Mouse (Mus musculus) testis, adult 2 months (tissue): ENCODE results near the gene Babam2. TPM values are rescaled to one million over a fixed set of nuclear protein-coding genes. Genes with fewer than 3 reads are reported as not detected.

Experiments
- H3K27ac ChIP-seq: fragments of 200-500 bp; 2 replicates; pipeline ENCODE4 v1.5.1; 2012; ENCODE audit warnings: low read depth, low read length; ENCODE audit not compliant: control insufficient read depth, insufficient read depth
- H3K27me3 ChIP-seq: fragments of 200-500 bp; 2 replicates; pipeline ENCODE4 v1.6.1; 2012; ENCODE audit warnings: mild to moderate bottlenecking, low read length, moderate library complexity; ENCODE audit not compliant: control insufficient read depth, insufficient read depth
- H3K36me3 ChIP-seq: fragments of 200-500 bp; 2 replicates; pipeline ENCODE4 v1.6.1; 2012; ENCODE audit warnings: mild to moderate bottlenecking, low read length; ENCODE audit not compliant: control insufficient read depth, insufficient read depth
- H3K4me1 ChIP-seq: fragments of 200-500 bp; 2 replicates; pipeline ENCODE4 v1.6.1; 2012; ENCODE audit warnings: low read length; ENCODE audit not compliant: control insufficient read depth, insufficient read depth
- H3K4me3 ChIP-seq: fragments of 200-500 bp; 2 replicates; pipeline ENCODE4 v1.5.1; 2012; ENCODE audit warnings: low read depth, mild to moderate bottlenecking, low read length, moderate library complexity, mixed read lengths; ENCODE audit not compliant: control insufficient read depth
- CTCF ChIP-seq: fragments of 200-500 bp; IDR thresholded peaks from 2 replicates; pipeline ENCODE4 v1.5.1; 2012; ENCODE audit warnings: low read depth, mild to moderate bottlenecking, inconsistent platforms, low read length, moderate library complexity; ENCODE audit not compliant: control insufficient read depth, insufficient read depth, insufficient replicate concordance
- POLR2A ChIP-seq: fragments of 200-500 bp; IDR thresholded peaks from 2 replicates; pipeline ENCODE4 v1.6.1; 2012; ENCODE audit warnings: low read depth, mild to moderate bottlenecking, inconsistent platforms, low read length, moderate library complexity; ENCODE audit not compliant: control insufficient read depth
- polyA plus RNA-seq: library from polyadenylated mRNA; depleted of rRNA; stranded (reverse); fragments of >200 nt; gene quantifications from 2 replicates; pipeline ENCODE4 v1.2.3, GENCODE M21; 2012

The Babam2 gene
- polyA plus RNA-seq, 1 experiment, result 38.5 TPM

GRCm38 (mm10) chr5:31998806-31999205 lies 301.3 kb downstream of the Babam2 start:
- Histone ChIP-seq H3K4me3 (no peak overlapping the region), H3K36me3 (no peaks in the 10 kb centered on the region), H3K27me3 (no peaks in the 10 kb centered on the region), H3K27ac (no peak overlapping the region), H3K4me1 (no peaks in the 10 kb centered on the region)
- TF ChIP-seq POLR2A (no peak), CTCF (no peak)

- no peaks in the 10 kb centered on the region for H3K4me1 ChIP-seq
- no peak for TF ChIP-seq CTCF
- no peak for TF ChIP-seq POLR2A
- no peaks in the 10 kb centered on the region for H3K36me3 ChIP-seq
- H3K27ac ChIP-seq, result no peak overlapping the region
- H3K4me3 ChIP-seq, result no peak overlapping the region
- H3K27me3 ChIP-seq, result no peaks in the 10 kb centered on the region
These were observed 302.6 kb downstream of the Babam2 start for GRCm38 (mm10) chr5:32000076-32000475.

GRCm38 (mm10) chr5:32001266-32001665 lies 303.8 kb downstream of the Babam2 start:
- H3K27me3 ChIP-seq, result no peaks in the 10 kb centered on the region
- H3K36me3 ChIP-seq, result no peaks in the 10 kb centered on the region
- TF ChIP-seq POLR2A (no peak), CTCF (no peak)
- H3K4me3 ChIP-seq, result no peak overlapping the region
- H3K27ac ChIP-seq, result no peak overlapping the region
- no peaks in the 10 kb centered on the region for H3K4me1 ChIP-seq

GRCm38 (mm10) chr5:32001771-32002170 lies 304.3 kb downstream of the Babam2 start:
- TF ChIP-seq POLR2A (no peak), CTCF (no peak)
- H3K27me3 ChIP-seq, result no peaks in the 10 kb centered on the region
- H3K36me3 ChIP-seq, result no peaks in the 10 kb centered on the region
- H3K27ac ChIP-seq, result no peak overlapping the region
- no peaks in the 10 kb centered on the region for H3K4me1 ChIP-seq
- H3K4me3 ChIP-seq, result no peak overlapping the region

- Histone ChIP-seq H3K36me3 (no peaks in the 10 kb centered on the region), H3K4me3 (no peak overlapping the region), H3K27ac (no peak overlapping the region), H3K4me1 (no peaks in the 10 kb centered on the region), H3K27me3 (no peaks in the 10 kb centered on the region)
- TF ChIP-seq CTCF (no peak), POLR2A (no peak)
These were observed 310.9 kb downstream of the Babam2 start for GRCm38 (mm10) chr5:32008401-32008800.

GRCm38 (mm10) chr5:32010056-32010455 lies 312.6 kb downstream of the Babam2 start:
- H3K27me3 ChIP-seq, result no peaks in the 10 kb centered on the region
- no peak overlapping the region for H3K27ac ChIP-seq
- no peaks in the 10 kb centered on the region for H3K4me1 ChIP-seq
- H3K4me3 ChIP-seq, result no peak overlapping the region
- H3K36me3 ChIP-seq, result no peaks in the 10 kb centered on the region
- TF ChIP-seq CTCF, result no peak
- no peak for TF ChIP-seq POLR2A

GRCm38 (mm10) chr5:32013053-32013452 lies 315.6 kb downstream of the Babam2 start:
- no peak for TF ChIP-seq POLR2A
- TF ChIP-seq CTCF, result no peak
- no peaks in the 10 kb centered on the region for H3K4me1 ChIP-seq

GRCm38 (mm10) chr5:32014786-32015185 lies 317.3 kb downstream of the Babam2 start:
- Histone ChIP-seq H3K4me3 (no peak overlapping the region), H3K27me3 (no peaks in the 10 kb centered on the region), H3K36me3 (no peaks in the 10 kb centered on the region), H3K27ac (no peak overlapping the region), H3K4me1 (no peaks in the 10 kb centered on the region)
- TF ChIP-seq POLR2A (no peak), CTCF (no peak)

More at GRCm38 (mm10) chr5:32013053-32013452, 315.6 kb downstream of the Babam2 start:
- no peaks in the 10 kb centered on the region for H3K36me3 ChIP-seq
- no peaks in the 10 kb centered on the region for H3K27me3 ChIP-seq
- H3K4me3 ChIP-seq, result no peak overlapping the region
- H3K27ac ChIP-seq, result no peak overlapping the region
